Mouse (Mus musculus): ENCODE measurements around the gene Olfr372. TPM values are rescaled to one million over a fixed set of nuclear protein-coding genes. Genes with fewer than 3 reads are reported as not detected.
"Not testable (repeated sequence)": the region's sequence is repeated elsewhere in the genome, so short reads cannot be mapped to it uniquely, and the experiment has no call there.

Gene Olfr372
- total RNA-seq, 1 experiment = not detected

- Histone ChIP-seq H3K4me3 (ENCODE audit: insufficient read depth in 1 of 2, low read depth in 1 of 2, low read length in 2 of 2, poor library complexity in 1 of 2, severe bottlenecking in 1 of 2) (no peak overlapping the region), H3K9ac (ENCODE audit: insufficient read depth, low read depth, low read length, poor library complexity, severe bottlenecking) (no peak overlapping the region), H3K36me3 (ENCODE audit: control insufficient read depth, insufficient read depth, low read length, poor library complexity, severe bottlenecking) (no peaks in the 10 kb centered on the region), H3K27ac (ENCODE audit: insufficient read depth, low read depth, low read length, poor library complexity, severe bottlenecking) (no peak overlapping the region), H3K9me3 (ENCODE audit: control insufficient read depth, insufficient read depth, low read depth, low read length) (no peaks in the 10 kb centered on the region), H3K4me1 (ENCODE audit: control insufficient read depth in 2 of 2, insufficient read depth in 2 of 2, low read length in 2 of 2, poor library complexity in 1 of 2) (no peaks in the 10 kb centered on the region)
- TF ChIP-seq MAFK (IDR thresholded peaks at IDR 0.05; ENCODE audit: insufficient read depth, low read depth, low read length) (no peak), ZC3H11A (IDR thresholded peaks at IDR 0.05; ENCODE audit: borderline replicate concordance, low read depth, low read length) (no peak), CHD2 (IDR thresholded peaks at IDR 0.05; ENCODE audit: low read depth, low read length) (no peak), ZNF384 (IDR thresholded peaks at IDR 0.05; ENCODE audit: low read depth, low read length) (no peak), HCFC1 (IDR thresholded peaks at IDR 0.05; ENCODE audit: borderline replicate concordance, insufficient read depth, low read length) (no peak)
- DNase-seq (ENCODE audit: low read depth, low spot score) = no peak
- in situ Hi-C loops (cut with MboI; ENCODE audit: low sequenced_read_pairs in 2 of 2, unreplicated experiment in 2 of 2) = no loop called here
Measured at GRCm38 (mm10) chr8:72006763-72007162, 34.3 kb upstream of the Olfr372 start.

- Histone ChIP-seq H3K9ac (ENCODE audit: insufficient read depth, low read depth, low read length, poor library complexity, severe bottlenecking) (no peak overlapping the region), H3K36me3 (ENCODE audit: control insufficient read depth, insufficient read depth, low read length, poor library complexity, severe bottlenecking) (no peaks in the 10 kb centered on the region), H3K4me1 (ENCODE audit: control insufficient read depth in 2 of 2, insufficient read depth in 2 of 2, low read length in 2 of 2, poor library complexity in 1 of 2) (no peaks in the 10 kb centered on the region), H3K9me3 (ENCODE audit: control insufficient read depth, insufficient read depth, low read depth, low read length) (no peaks in the 10 kb centered on the region), H3K27ac (ENCODE audit: insufficient read depth, low read depth, low read length, poor library complexity, severe bottlenecking) (no peak overlapping the region), H3K4me3 (ENCODE audit: insufficient read depth in 1 of 2, low read depth in 1 of 2, low read length in 2 of 2, poor library complexity in 1 of 2, severe bottlenecking in 1 of 2) (no peak overlapping the region)
- in situ Hi-C loops (cut with MboI; ENCODE audit: low sequenced_read_pairs in 2 of 2, unreplicated experiment in 2 of 2) = no loop called here
- TF ChIP-seq MAFK (IDR thresholded peaks at IDR 0.05; ENCODE audit: insufficient read depth, low read depth, low read length) (no peak), CHD2 (IDR thresholded peaks at IDR 0.05; ENCODE audit: low read depth, low read length) (no peak), ZC3H11A (IDR thresholded peaks at IDR 0.05; ENCODE audit: borderline replicate concordance, low read depth, low read length) (no peak), HCFC1 (IDR thresholded peaks at IDR 0.05; ENCODE audit: borderline replicate concordance, insufficient read depth, low read length) (no peak), ZNF384 (IDR thresholded peaks at IDR 0.05; ENCODE audit: low read depth, low read length) (no peak)
- no peak for DNase-seq (ENCODE audit: low read depth, low spot score)
Measured at GRCm38 (mm10) chr8:72008134-72008641, 32.8 kb upstream of the Olfr372 start.

- Histone ChIP-seq H3K36me3 (ENCODE audit: control insufficient read depth, insufficient read depth, low read length, poor library complexity, severe bottlenecking) (no peaks in the 10 kb centered on the region), H3K4me1 (ENCODE audit: control insufficient read depth in 2 of 2, insufficient read depth in 2 of 2, low read length in 2 of 2, poor library complexity in 1 of 2) (no peaks in the 10 kb centered on the region), H3K9me3 (ENCODE audit: control insufficient read depth, insufficient read depth, low read depth, low read length) (no peaks in the 10 kb centered on the region), H3K27ac (ENCODE audit: insufficient read depth, low read depth, low read length, poor library complexity, severe bottlenecking) (no peak within 1 kb of the TSS), H3K9ac (ENCODE audit: insufficient read depth, low read depth, low read length, poor library complexity, severe bottlenecking) (no peak within 1 kb of the TSS), H3K4me3 (ENCODE audit: insufficient read depth in 1 of 2, low read depth in 1 of 2, low read length in 2 of 2, poor library complexity in 1 of 2, severe bottlenecking in 1 of 2) (no peak within 1 kb of the TSS)
- no peak for DNase-seq (ENCODE audit: low read depth, low spot score)
- no peak for TF ChIP-seq HCFC1 (IDR thresholded peaks at IDR 0.05; ENCODE audit: borderline replicate concordance, insufficient read depth, low read length)
- in situ Hi-C loops (cut with MboI; ENCODE audit: low sequenced_read_pairs in 2 of 2, unreplicated experiment in 2 of 2) = no loop called here
Measured at GRCm38 (mm10) chr8:72009473-72009872, 31.5 kb upstream of the Olfr372 start, which contains the start of gene Cyp4f18. TSS of gene Cyp4f18 (minus strand) at chr8:72009626.

- H3K27ac ChIP-seq (ENCODE audit: insufficient read depth, low read depth, low read length, poor library complexity, severe bottlenecking); DNase-seq (ENCODE audit: low read depth, low spot score); H3K4me1 ChIP-seq (ENCODE audit: control insufficient read depth in 2 of 2, insufficient read depth in 2 of 2, low read length in 2 of 2, poor library complexity in 1 of 2); H3K4me3 ChIP-seq (ENCODE audit: insufficient read depth in 1 of 2, low read depth in 1 of 2, low read length in 2 of 2, poor library complexity in 1 of 2, severe bottlenecking in 1 of 2); H3K36me3 ChIP-seq (ENCODE audit: control insufficient read depth, insufficient read depth, low read length, poor library complexity, severe bottlenecking); H3K9me3 ChIP-seq (ENCODE audit: control insufficient read depth, insufficient read depth, low read depth, low read length); H3K9ac ChIP-seq (ENCODE audit: insufficient read depth, low read depth, low read length, poor library complexity, severe bottlenecking): not testable (repeated sequence)
- in situ Hi-C loops (cut with MboI; ENCODE audit: low sequenced_read_pairs in 2 of 2, unreplicated experiment in 2 of 2) = loop anchor here (10.0 kb wide), 1 partner anchor 61 kb away; no protein-coding TSS in a partner anchor
Measured at GRCm38 (mm10) chr8:72013506-72014228, 27.4 kb upstream of the Olfr372 start.

DNA sequence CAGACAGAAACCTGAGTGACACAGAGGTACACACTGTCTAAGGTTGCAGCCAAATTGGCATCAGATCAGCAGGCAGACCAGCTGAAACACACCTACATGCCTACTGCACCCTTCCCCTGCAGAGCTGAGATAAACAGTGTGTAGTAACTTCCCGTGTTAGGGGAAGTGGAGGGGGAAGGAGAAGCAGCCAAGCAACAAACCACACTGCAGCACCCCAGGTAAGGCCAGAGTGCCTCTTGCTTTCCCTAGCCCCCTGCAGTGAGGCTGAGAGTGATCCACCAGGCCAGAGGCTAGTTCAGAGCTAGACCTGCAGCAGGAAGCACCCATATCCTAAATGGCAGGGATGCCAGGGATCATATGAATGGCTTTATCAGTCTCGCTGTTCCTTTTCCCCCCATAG is 23.7 kb upstream of the Olfr372 start:
- H3K9ac ChIP-seq (ENCODE audit: insufficient read depth, low read depth, low read length, poor library complexity, severe bottlenecking); H3K36me3 ChIP-seq (ENCODE audit: control insufficient read depth, insufficient read depth, low read length, poor library complexity, severe bottlenecking); H3K27ac ChIP-seq (ENCODE audit: insufficient read depth, low read depth, low read length, poor library complexity, severe bottlenecking); H3K4me3 ChIP-seq (ENCODE audit: insufficient read depth in 1 of 2, low read depth in 1 of 2, low read length in 2 of 2, poor library complexity in 1 of 2, severe bottlenecking in 1 of 2); H3K4me1 ChIP-seq (ENCODE audit: control insufficient read depth in 2 of 2, insufficient read depth in 2 of 2, low read length in 2 of 2, poor library complexity in 1 of 2); DNase-seq (ENCODE audit: low read depth, low spot score); H3K9me3 ChIP-seq (ENCODE audit: control insufficient read depth, insufficient read depth, low read depth, low read length): not testable (repeated sequence)
- in situ Hi-C loops (cut with MboI; ENCODE audit: low sequenced_read_pairs in 2 of 2, unreplicated experiment in 2 of 2) = loop anchor here (10.0 kb wide), 1 partner anchor 57 kb away; no protein-coding TSS in a partner anchor

All from ES-E14 (cell line).